In the genomic region with DNA sequence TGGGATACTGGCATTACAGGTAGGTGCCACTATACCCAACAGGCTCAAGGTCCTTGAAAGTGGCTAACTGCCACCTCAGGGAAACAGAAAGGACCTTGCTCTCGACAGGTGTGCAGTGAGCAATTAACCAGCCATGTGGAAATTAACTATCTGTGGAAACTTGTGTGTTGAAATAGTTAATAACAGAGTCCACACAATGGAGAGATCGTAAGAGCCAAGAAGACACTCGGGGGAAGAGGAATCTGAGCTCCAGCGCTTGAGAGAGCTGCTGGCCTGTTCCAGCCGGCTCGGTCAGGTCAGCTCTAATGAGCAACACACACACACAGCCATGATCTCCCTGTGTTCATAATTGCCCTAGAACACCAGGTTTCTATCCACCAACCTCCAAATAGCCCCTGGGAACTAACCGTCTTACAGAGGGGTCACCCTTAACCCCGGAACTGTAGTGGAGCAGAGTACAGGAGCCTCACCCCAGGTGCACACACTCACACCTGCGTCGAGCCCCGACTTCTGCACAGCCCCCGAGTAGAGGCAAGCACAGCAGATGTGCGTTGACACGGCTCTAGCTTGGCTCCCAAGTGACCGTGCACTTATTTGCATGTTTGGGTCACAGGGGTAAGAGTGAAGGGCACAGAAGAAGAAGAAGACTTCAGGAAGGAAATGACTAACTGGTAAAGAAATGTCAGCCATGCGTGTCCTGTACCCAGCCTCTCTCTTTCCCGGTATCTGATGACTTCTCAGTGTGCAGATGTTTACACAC, we compare ENCODE assay signal across 12 mouse cellular contexts. TPM values are rescaled to one million over a fixed set of nuclear protein-coding genes. Genes with fewer than 3 reads are reported as not detected.
A peak's percentile ranks its signal among the peaks of the same experiment; 100 is the strongest.
DNase-seq lines count a peak whose midpoint lies in the region; ATAC-seq and TF ChIP-seq lines count a peak whose summit lies in the region.
"Had no signal": no experiment of that assay in that cellular context is flagged by ENCODE, and none has a peak within 500 bp of the region (broad histone marks: within the 10 kb centered on the region; RNA-seq: fewer than 3 reads in every experiment).

No protein-coding gene starts in this region.

- no peak overlapping the region for H3K4me2 ChIP-seq in midbrain, embryonic 11.5 days
- H3K4me2 ChIP-seq in midbrain, postnatal 0 days (ENCODE audit: low read depth, low read length, poor library complexity, severe bottlenecking): no peak overlapping the region
- H3K4me2 ChIP-seq in kidney, embryonic 16.5 days (replicated peaks; ENCODE audit: low read depth, low read length): no peak overlapping the region
- H3K4me2 ChIP-seq: hindbrain, embryonic 14.5 days had no signal

- no peak overlapping the region for H3K27ac ChIP-seq in midbrain, embryonic 11.5 days (ENCODE audit: low read depth, low read length)
- H3K27ac ChIP-seq in midbrain, postnatal 0 days (ENCODE audit: low read depth, low read length): no peak overlapping the region
- H3K27ac ChIP-seq in kidney, embryonic 16.5 days (ENCODE audit: low read length): peak overlapping the region; percentile 41; the same call in 1 of the 2 replicates
- H3K27ac ChIP-seq in spleen, adult 2 months (ENCODE audit: insufficient read depth, low read length): peak overlapping the region; percentile 93
- H3K27ac ChIP-seq: hindbrain, embryonic 14.5 days had no signal

- no peaks in the 10 kb centered on the region for H3K36me3 ChIP-seq in midbrain, embryonic 11.5 days (ENCODE audit: control insufficient read depth, insufficient read depth, low read length)
- no peaks in the 10 kb centered on the region for H3K36me3 ChIP-seq in midbrain, postnatal 0 days (ENCODE audit: insufficient read depth, low read length)
- no peaks in the 10 kb centered on the region for H3K36me3 ChIP-seq in kidney, embryonic 16.5 days (ENCODE audit: insufficient read depth, low read length)
- H3K36me3 ChIP-seq in spleen, adult 2 months (ENCODE audit: control insufficient read depth, insufficient read depth, low read length): no peaks in the 10 kb centered on the region

- no peak overlapping the region for H3K4me3 ChIP-seq in midbrain, embryonic 11.5 days (ENCODE audit: low read depth, low read length)
- H3K4me3 ChIP-seq in midbrain, postnatal 0 days (ENCODE audit: low read depth, low read length): no peak overlapping the region
- no peak overlapping the region for H3K4me3 ChIP-seq in kidney, embryonic 16.5 days (ENCODE audit: low read length)
- peak overlapping the region; percentile 24; the same call in 1 of the 2 replicates for H3K4me3 ChIP-seq in spleen, adult 2 months (ENCODE audit: extremely low read depth, insufficient read depth, insufficient read length)

- WGBS in midbrain, embryonic 11.5 days: 81% methylated on average over 17 of the region's 17 CpGs
- 82% methylated on average over 17 of the region's 17 CpGs for WGBS in midbrain, postnatal 0 days
- 50% methylated on average over 17 of the region's 17 CpGs for WGBS in kidney, embryonic 16.5 days
- 13% methylated on average over 17 of the region's 17 CpGs for WGBS in spleen, adult 2 months

- no peaks in the 10 kb centered on the region for H3K4me1 ChIP-seq in midbrain, embryonic 11.5 days (ENCODE audit: control insufficient read depth, insufficient read depth, low read length)
- H3K4me1 ChIP-seq in midbrain, postnatal 0 days (ENCODE audit: insufficient read depth, low read length): no peaks in the 10 kb centered on the region
- H3K4me1 ChIP-seq in kidney, embryonic 16.5 days (ENCODE audit: insufficient read depth, low read length): peaks cover 12% of the 10 kb centered on the region; the same call in 1 of the 2 replicates
- H3K4me1 ChIP-seq in spleen, adult 2 months (ENCODE audit: control insufficient read depth, insufficient read depth, insufficient read length): peaks cover 12% of the 10 kb centered on the region; the same call in 1 of the 2 replicates

- no peak overlapping the region for H3K9ac ChIP-seq in midbrain, embryonic 11.5 days (ENCODE audit: low read length)
- H3K9ac ChIP-seq in midbrain, postnatal 0 days (replicated peaks; ENCODE audit: low read length, poor library complexity, severe bottlenecking): no peak overlapping the region
- H3K9ac ChIP-seq in kidney, embryonic 16.5 days (replicated peaks; ENCODE audit: low read length): no peak overlapping the region
- H3K9ac ChIP-seq: hindbrain, embryonic 14.5 days had no signal

- peak; percentile 46; the same call in 1 of the 2 replicates for TF ChIP-seq POLR2A in spleen, adult 2 months (IDR thresholded peaks at IDR 0.05; ENCODE audit: low read depth, low read length)

- ATAC-seq in midbrain, embryonic 11.5 days (ENCODE audit: low FRiP score): no peak
- no peak for ATAC-seq in midbrain, postnatal 0 days (ENCODE audit: low FRiP score)
- ATAC-seq in kidney, embryonic 16.5 days (ENCODE audit: low FRiP score, low TSS enrichment): peak; percentile 57; the same call in 1 of the 2 replicates
- ATAC-seq: lung, postnatal 0 days had no signal

- peak; percentile 19 for DNase-seq in midbrain, embryonic 11.5 days (ENCODE audit: low spot score, missing footprints)
- no peak for DNase-seq in midbrain, postnatal 0 days (ENCODE audit: low spot score)
- DNase-seq in spleen, adult 2 months (ENCODE audit: low read depth in 1 of 2, low spot score in 2 of 2): peak; percentile 83 to 86
- no peak for DNase-seq in adrenal gland, adult (ENCODE audit: inconsistent age in 2 of 2, low spot score in 1 of 2)
- no peak for DNase-seq in frontal cortex, postnatal 14 days (ENCODE audit: low spot score in 2 of 2)
- DNase-seq in heart, postnatal 4 days: no peak
- DNase-seq: adrenal gland, postnatal 10 days; gastrocnemius, postnatal 14 days had no signal

- H3K27me3 ChIP-seq in midbrain, embryonic 11.5 days (ENCODE audit: control insufficient read depth, insufficient read depth, low read length): no peaks in the 10 kb centered on the region
- peaks cover 3% of the 10 kb centered on the region; the same call in 1 of the 2 replicates for H3K27me3 ChIP-seq in midbrain, postnatal 0 days (ENCODE audit: insufficient read depth, low read length)
- H3K27me3 ChIP-seq in kidney, embryonic 16.5 days (ENCODE audit: insufficient read depth, low read length): no peaks in the 10 kb centered on the region
- H3K27me3 ChIP-seq in spleen, adult 2 months (ENCODE audit: control insufficient read depth, insufficient read depth, low read length): no peaks in the 10 kb centered on the region

- no peaks in the 10 kb centered on the region for H3K9me3 ChIP-seq in midbrain, embryonic 11.5 days (ENCODE audit: control insufficient read depth, low read length)
- no peaks in the 10 kb centered on the region for H3K9me3 ChIP-seq in midbrain, postnatal 0 days (ENCODE audit: low read length)
- H3K9me3 ChIP-seq in kidney, embryonic 16.5 days (ENCODE audit: low read length): peaks cover 3% of the 10 kb centered on the region; the same call in 1 of the 2 replicates

- TF ChIP-seq CTCF in midbrain, postnatal 0 days (IDR thresholded peaks at IDR 0.05): no peak
- TF ChIP-seq CTCF in spleen, adult 2 months (IDR thresholded peaks at IDR 0.05; ENCODE audit: extremely low read depth, insufficient read depth, insufficient read length, insufficient replicate concordance): no peak

RNA-seq across cellular contexts. Expression of gene Irf8, which starts 11.2 kb away (rescaled TPM):
- 4.7 and 4.9 TPM in 2 replicates for polyA plus RNA-seq in midbrain, embryonic 11.5 days (2014; fragmentation: Nextera tagmentation; extraction: Ambion mirVana)
- 3.2 and 3.5 TPM in 2 replicates for total RNA-seq in midbrain, postnatal 0 days (2014; rRNA removed)
- 5.0 and 5.7 TPM in 2 replicates for polyA plus RNA-seq in midbrain, postnatal 0 days (2015; fragmentation: Nextera tagmentation; extraction: Ambion mirVana)
- 10.0 and 10.9 TPM in 2 replicates for polyA plus RNA-seq in kidney, embryonic 16.5 days (2015; fragmentation: Nextera tagmentation; extraction: Ambion mirVana)
- 255 and 267 TPM in 2 replicates for polyA plus RNA-seq in spleen, adult 2 months (2012; rRNA removed)
- 1 to 10 TPM; 8.4 to 9.7 TPM for total RNA-seq in heart, postnatal 4 days (2021)
- total RNA-seq: MEL had no signal

RNA-seq across cellular contexts. Expression of gene Emc8, which starts 56.6 kb away (rescaled TPM):
- polyA plus RNA-seq in midbrain, embryonic 11.5 days (2014; fragmentation: Nextera tagmentation; extraction: Ambion mirVana): 292 and 306 TPM in 2 replicates
- 30.5 and 43.2 TPM in 2 replicates for total RNA-seq in midbrain, postnatal 0 days (2014; rRNA removed)
- polyA plus RNA-seq in midbrain, postnatal 0 days (2015; fragmentation: Nextera tagmentation; extraction: Ambion mirVana): 91.6 and 95.8 TPM in 2 replicates
- polyA plus RNA-seq in kidney, embryonic 16.5 days (2015; fragmentation: Nextera tagmentation; extraction: Ambion mirVana): 253 and 262 TPM in 2 replicates
- polyA plus RNA-seq in spleen, adult 2 months (2012; rRNA removed): 45.7 and 75.1 TPM in 2 replicates
- 10 to 100 TPM; 78.7 to 82.4 TPM for total RNA-seq in heart, postnatal 4 days (2021)

RNA-seq across cellular contexts. Expression of gene Cox4i1, which starts 57.0 kb away (rescaled TPM):
- 937 and 953 TPM in 2 replicates for polyA plus RNA-seq in midbrain, embryonic 11.5 days (2014; fragmentation: Nextera tagmentation; extraction: Ambion mirVana)
- total RNA-seq in midbrain, postnatal 0 days (2014; rRNA removed): 493 and 558 TPM in 2 replicates
- polyA plus RNA-seq in midbrain, postnatal 0 days (2015; fragmentation: Nextera tagmentation; extraction: Ambion mirVana): 1,374 and 1,478 TPM in 2 replicates
- polyA plus RNA-seq in kidney, embryonic 16.5 days (2015; fragmentation: Nextera tagmentation; extraction: Ambion mirVana): 1,211 and 1,278 TPM in 2 replicates
- polyA plus RNA-seq in spleen, adult 2 months (2012; rRNA removed): 437 and 535 TPM in 2 replicates
- 1,000 to 10,000 TPM; 2,981 to 3,274 TPM for total RNA-seq in heart, postnatal 4 days (2021)

RNA-seq across cellular contexts. Expression of gene Gm27021, which starts 57.1 kb away (rescaled TPM):
- polyA plus RNA-seq in midbrain, embryonic 11.5 days (2014; fragmentation: Nextera tagmentation; extraction: Ambion mirVana): 3.4 and 3.5 TPM in 2 replicates
- 3.9 and 13.8 TPM in 2 replicates for total RNA-seq in midbrain, postnatal 0 days (2014; rRNA removed)
- polyA plus RNA-seq in midbrain, postnatal 0 days (2015; fragmentation: Nextera tagmentation; extraction: Ambion mirVana): 7.9 and 9.1 TPM in 2 replicates
- polyA plus RNA-seq in kidney, embryonic 16.5 days (2015; fragmentation: Nextera tagmentation; extraction: Ambion mirVana): 3.4 and 4.2 TPM in 2 replicates
- polyA plus RNA-seq in spleen, adult 2 months (2012; rRNA removed): 0.18 and 2.8 TPM in 2 replicates
- total RNA-seq in heart, postnatal 4 days (2021): not detected
- total RNA-seq: adrenal gland, postnatal 10 days; gastrocnemius, postnatal 14 days had no signal

Comparison
In these comparisons a context has a peak if more than half of its experiments do, and no peak if none do; other contexts are left out.
1. DNase-seq: peak in midbrain, embryonic 11.5 days (single experiment) and spleen, adult 2 months (2 of 2); none in midbrain, postnatal 0 days (single experiment), adrenal gland, adult (0 of 2), frontal cortex, postnatal 14 days (0 of 2) and heart, postnatal 4 days (single experiment).
2. H3K27ac ChIP-seq: peak in kidney, embryonic 16.5 days (single experiment) and spleen, adult 2 months (single experiment); none in midbrain, embryonic 11.5 days (single experiment) and midbrain, postnatal 0 days (single experiment).
3. RNA of gene Irf8, which starts 11.2 kb away (polyA plus RNA-seq): 255 to 267 TPM in spleen, adult 2 months; 10.0 to 10.9 TPM in kidney, embryonic 16.5 days, 5.0 to 5.7 TPM in midbrain, postnatal 0 days and 4.7 to 4.9 TPM in midbrain, embryonic 11.5 days; every median in the first group is over 10 times any median in the second.